Mouse (Mus musculus) midbrain, embryonic 15.5 days (tissue): ENCODE measurements around the gene Amdhd1. TPM values are rescaled to one million over a fixed set of nuclear protein-coding genes. Genes with fewer than 3 reads are reported as not detected.

Experiments
- ATAC-seq: fragments of 200-750 bp; cut with Nextera tagmentation; replicated peaks from 2 replicates; pipeline ENCODE4 v1.8.0; 2017; ENCODE audit warnings: moderate TSS enrichment
- H3K27ac ChIP-seq: fragments of 300-500 bp; sonication (generic); 2 replicates; pipeline ENCODE4 v1.5.1; 2015; ENCODE audit warnings: mild to moderate bottlenecking, inconsistent platforms
- H3K27me3 ChIP-seq: fragments of 300-500 bp; sonication (generic); replicated peaks from 2 replicates; pipeline ENCODE4 v1.6.1; 2015; ENCODE audit warnings: inconsistent platforms
- H3K36me3 ChIP-seq: fragments of 300-500 bp; sonication (generic); replicated peaks from 2 replicates; pipeline ENCODE4 v1.6.1; 2015; ENCODE audit warnings: inconsistent platforms
- H3K4me1 ChIP-seq: fragments of 300-500 bp; sonication (generic); 2 replicates; pipeline ENCODE4 v1.6.1; 2015; ENCODE audit warnings: inconsistent platforms
- H3K4me2 ChIP-seq: fragments of 300-500 bp; sonication (generic); 2 replicates; pipeline ENCODE4 v1.6.1; 2015; ENCODE audit warnings: inconsistent platforms, mild to moderate bottlenecking, moderate library complexity
- H3K4me3 ChIP-seq: fragments of 300-500 bp; sonication (generic); 2 replicates; pipeline ENCODE4 v1.5.1; 2015; ENCODE audit warnings: mild to moderate bottlenecking, inconsistent platforms
- H3K9ac ChIP-seq: fragments of 300-500 bp; sonication (generic); 2 replicates; pipeline ENCODE4 v1.6.1; 2015; ENCODE audit warnings: mild to moderate bottlenecking, inconsistent platforms
- H3K9me3 ChIP-seq: fragments of 300-500 bp; sonication (generic); 2 replicates; pipeline ENCODE4 v1.6.1; 2016; ENCODE audit warnings: inconsistent platforms
- WGBS: fragments of 180-500 bp; shearing (Covaris S2); methylation state at CpG from one replicate; pipeline ENCODE4 v1.1.7; 2015; ENCODE audit warnings: mixed read lengths; 5-methylcytosine and 5-hydroxymethylcytosine counted together
- polyA plus RNA-seq: library from polyadenylated mRNA; unstranded; fragments of >200 nt; fragmentation: Nextera tagmentation; extraction: Ambion mirVana; gene quantifications from 2 replicates; pipeline ENCODE4 v1.2.1, GENCODE M21; 2015

Gene Amdhd1
- polyA plus RNA-seq, 1 experiment from 2014 or later = 0.06 TPM

GRCm38 (mm10) chr10:93520994-93521393 lies 18.8 kb downstream of the Amdhd1 start:
- Histone ChIP-seq H3K9me3 (no peaks in the 10 kb centered on the region), H3K4me1 (no peaks in the 10 kb centered on the region), H3K27ac (no peak overlapping the region), H3K4me3 (no peak overlapping the region), H3K4me2 (no peak overlapping the region), H3K36me3 (no peaks in the 10 kb centered on the region), H3K9ac (no peak overlapping the region), H3K27me3 (no peaks in the 10 kb centered on the region)
- no peak for ATAC-seq
- 70% methylated on average over 4 of the region's 4 CpGs for WGBS

DNA sequence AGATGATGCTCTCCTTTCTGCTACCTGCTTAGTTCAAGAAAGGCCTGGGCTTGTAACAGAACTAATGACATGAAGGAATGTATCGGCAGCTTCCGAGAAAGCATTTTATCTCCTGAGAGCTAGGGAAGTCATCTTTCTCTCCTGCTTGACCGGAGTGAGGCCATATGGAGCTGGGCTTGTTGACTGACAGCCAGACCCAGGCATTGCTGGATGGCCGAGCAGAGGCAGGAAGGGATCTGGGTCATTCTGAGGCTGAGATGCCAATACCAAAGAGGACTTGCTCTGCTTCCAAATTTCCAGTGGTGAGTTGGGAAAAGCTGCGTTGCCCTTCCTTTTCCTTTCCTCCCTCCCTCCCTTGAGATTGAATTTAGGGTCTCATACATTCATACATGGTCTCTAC lies 20.1 kb downstream of the Amdhd1 start:
- WGBS = 92% methylated on average over 5 of the region's 5 CpGs
- no peak for ATAC-seq
- H3K4me1 ChIP-seq = no peaks in the 10 kb centered on the region
- no peak overlapping the region for H3K9ac ChIP-seq
- no peaks in the 10 kb centered on the region for H3K27me3 ChIP-seq
- no peaks in the 10 kb centered on the region for H3K36me3 ChIP-seq
- H3K4me2 ChIP-seq = no peak overlapping the region
- no peak overlapping the region for H3K27ac ChIP-seq
- H3K9me3 ChIP-seq = no peaks in the 10 kb centered on the region
- no peak overlapping the region for H3K4me3 ChIP-seq

DNA sequence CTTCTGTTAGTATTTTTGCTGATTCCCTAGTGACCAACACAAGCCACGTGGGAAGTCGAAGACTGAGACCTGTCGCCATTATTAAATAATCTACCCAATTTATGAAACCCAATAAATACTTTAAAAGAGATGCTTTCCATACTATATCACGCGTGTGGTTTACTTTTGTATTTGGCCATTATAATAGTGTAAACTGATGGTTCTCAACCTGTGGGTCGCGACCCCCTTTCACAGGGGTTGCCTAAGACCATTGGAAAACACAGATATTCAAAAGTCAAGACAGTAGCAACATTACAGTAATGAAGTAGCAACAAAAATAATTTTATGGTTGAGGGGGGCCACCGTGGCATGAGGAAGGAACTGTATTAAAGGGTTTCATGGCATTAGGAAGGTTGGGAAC lies 20.7 kb downstream of the Amdhd1 start:
- no peak overlapping the region for H3K4me3 ChIP-seq
- H3K4me1 ChIP-seq = no peaks in the 10 kb centered on the region
- ATAC-seq = no peak
- H3K9me3 ChIP-seq = no peaks in the 10 kb centered on the region
- H3K27me3 ChIP-seq = no peaks in the 10 kb centered on the region
- no peak overlapping the region for H3K27ac ChIP-seq
- no peak overlapping the region for H3K4me2 ChIP-seq
- no peak overlapping the region for H3K9ac ChIP-seq
- H3K36me3 ChIP-seq = no peaks in the 10 kb centered on the region
- 93% methylated on average over 8 of the region's 8 CpGs for WGBS

GRCm38 (mm10) chr10:93518620-93519019 lies 21.2 kb downstream of the Amdhd1 start:
- H3K4me3 ChIP-seq = no peak overlapping the region
- no peak overlapping the region for H3K27ac ChIP-seq
- no peaks in the 10 kb centered on the region for H3K36me3 ChIP-seq
- no peaks in the 10 kb centered on the region for H3K4me1 ChIP-seq
- H3K27me3 ChIP-seq = no peaks in the 10 kb centered on the region
- no peak overlapping the region for H3K9ac ChIP-seq
- ATAC-seq = no peak
- no peak overlapping the region for H3K4me2 ChIP-seq
- WGBS = 94% methylated on average over 2 of the region's 2 CpGs
- H3K9me3 ChIP-seq = no peaks in the 10 kb centered on the region

DNA sequence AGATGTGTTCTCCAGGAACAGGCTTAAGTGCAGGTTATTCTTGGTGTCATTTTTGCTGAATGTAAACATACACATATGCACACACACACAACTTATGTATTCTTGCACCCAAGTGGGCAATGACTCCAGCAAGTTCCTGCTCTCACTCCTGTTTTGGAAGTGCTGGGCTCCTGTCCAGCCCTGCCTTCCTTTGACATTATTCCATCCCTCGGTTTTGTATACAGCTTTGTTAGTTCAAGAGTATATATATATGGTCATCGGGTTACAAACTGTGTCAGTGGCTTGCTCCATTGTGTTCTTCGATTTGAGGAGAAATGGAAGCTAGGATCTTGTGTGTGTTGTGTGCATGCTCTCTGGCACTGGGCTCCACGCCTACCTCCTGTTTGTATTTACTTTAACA lies 21.6 kb downstream of the Amdhd1 start:
- Histone ChIP-seq H3K9ac (no peak overlapping the region), H3K27me3 (no peaks in the 10 kb centered on the region), H3K4me3 (no peak overlapping the region), H3K4me2 (no peak overlapping the region), H3K27ac (no peak overlapping the region), H3K36me3 (no peaks in the 10 kb centered on the region), H3K9me3 (no peaks in the 10 kb centered on the region), H3K4me1 (no peaks in the 10 kb centered on the region)
- 92% methylated on average over 4 of the region's 4 CpGs for WGBS
- no peak for ATAC-seq

GRCm38 (mm10) chr10:93517754-93518153 lies 22.1 kb downstream of the Amdhd1 start:
- 67% methylated on average over 4 of the region's 4 CpGs for WGBS
- Histone ChIP-seq H3K9ac (no peak overlapping the region), H3K9me3 (no peaks in the 10 kb centered on the region), H3K4me3 (no peak overlapping the region), H3K4me1 (no peaks in the 10 kb centered on the region), H3K27ac (no peak overlapping the region), H3K4me2 (no peak overlapping the region), H3K27me3 (no peaks in the 10 kb centered on the region), H3K36me3 (no peaks in the 10 kb centered on the region)
- ATAC-seq = no peak

GRCm38 (mm10) chr10:93515927-93516326 lies 23.9 kb downstream of the Amdhd1 start:
- Histone ChIP-seq H3K27ac (no peak overlapping the region), H3K4me2 (no peak overlapping the region), H3K4me3 (no peak overlapping the region), H3K36me3 (no peaks in the 10 kb centered on the region), H3K9ac (no peak overlapping the region), H3K4me1 (no peaks in the 10 kb centered on the region), H3K27me3 (no peaks in the 10 kb centered on the region), H3K9me3 (no peaks in the 10 kb centered on the region)
- WGBS = 87% methylated on average over 12 of the region's 12 CpGs
- no peak for ATAC-seq

DNA sequence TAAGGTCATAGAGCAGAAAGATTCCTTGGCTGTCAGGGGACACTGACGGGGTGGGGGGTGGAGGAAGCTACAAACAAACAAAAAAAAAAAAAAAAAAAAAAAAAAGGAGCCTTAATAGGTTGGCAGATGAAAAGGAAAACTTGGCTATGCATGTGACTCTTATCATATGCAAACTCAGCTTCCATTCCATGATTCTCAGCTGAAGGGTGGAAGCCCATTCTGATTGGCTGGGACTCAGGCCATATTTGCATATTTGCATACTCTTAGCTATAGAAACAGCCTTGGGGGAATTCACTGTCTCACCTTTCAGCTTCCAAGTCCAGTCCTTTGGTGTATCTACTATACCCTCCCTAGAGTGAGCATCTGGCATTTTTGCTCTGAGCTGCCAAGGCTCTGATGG lies 24.4 kb downstream of the Amdhd1 start:
- no peak overlapping the region for H3K4me3 ChIP-seq
- H3K4me2 ChIP-seq = no peak overlapping the region
- no peak for ATAC-seq
- H3K9me3 ChIP-seq = no peaks in the 10 kb centered on the region
- no peaks in the 10 kb centered on the region for H3K4me1 ChIP-seq
- H3K9ac ChIP-seq = no peak overlapping the region
- 27% methylated on average over 1 of the region's 1 CpGs for WGBS
- no peak overlapping the region for H3K27ac ChIP-seq
- H3K27me3 ChIP-seq = no peaks in the 10 kb centered on the region
- no peaks in the 10 kb centered on the region for H3K36me3 ChIP-seq

DNA sequence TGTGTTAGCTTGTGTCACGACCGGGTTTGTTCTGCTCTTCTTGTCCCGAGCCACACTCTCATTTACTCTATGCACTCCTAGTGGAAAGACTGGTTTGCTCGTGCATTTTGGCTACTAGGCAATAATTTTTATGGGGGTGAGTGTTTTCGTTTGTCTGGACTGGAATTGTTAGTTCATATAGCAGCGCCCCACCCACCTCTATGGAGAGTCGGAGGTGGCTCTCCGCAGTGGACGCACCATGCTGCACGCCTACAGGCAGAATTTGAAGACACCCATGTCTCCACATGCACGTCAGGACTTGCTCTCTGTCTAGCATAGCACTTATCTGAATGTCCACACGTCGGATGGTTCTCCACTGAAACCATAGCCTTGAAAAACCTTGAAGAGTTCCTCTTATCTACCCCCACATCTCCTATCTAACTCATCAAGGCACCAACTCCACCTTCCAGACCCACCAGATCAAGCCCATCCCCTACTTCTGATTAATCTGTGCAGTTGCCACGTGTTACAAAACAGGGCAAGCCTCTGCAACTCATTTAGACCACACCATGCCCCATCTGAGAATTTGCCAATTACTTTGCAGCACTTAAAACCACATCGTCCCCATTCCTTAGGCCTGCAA lies 30.2 kb downstream of the Amdhd1 start:
- Histone ChIP-seq H3K9me3 (no peaks in the 10 kb centered on the region), H3K4me2 (no peak overlapping the region), H3K36me3 (no peaks in the 10 kb centered on the region), H3K4me1 (no peaks in the 10 kb centered on the region), H3K27me3 (no peaks in the 10 kb centered on the region), H3K9ac (no peak overlapping the region), H3K27ac (no peak overlapping the region), H3K4me3 (no peak overlapping the region)
- 93% methylated on average over 15 of the region's 15 CpGs for WGBS
- ATAC-seq = no peak

- Histone ChIP-seq H3K9me3 (no peaks in the 10 kb centered on the region), H3K36me3 (no peaks in the 10 kb centered on the region), H3K9ac (no peak overlapping the region), H3K27me3 (no peaks in the 10 kb centered on the region), H3K4me3 (no peak overlapping the region), H3K4me1 (no peaks in the 10 kb centered on the region), H3K4me2 (no peak overlapping the region), H3K27ac (no peak overlapping the region)
- WGBS = 70% methylated on average over 7 of the region's 7 CpGs
- ATAC-seq = no peak
Measured at GRCm38 (mm10) chr10:93508383-93508970, 31.4 kb downstream of the Amdhd1 start.

DNA sequence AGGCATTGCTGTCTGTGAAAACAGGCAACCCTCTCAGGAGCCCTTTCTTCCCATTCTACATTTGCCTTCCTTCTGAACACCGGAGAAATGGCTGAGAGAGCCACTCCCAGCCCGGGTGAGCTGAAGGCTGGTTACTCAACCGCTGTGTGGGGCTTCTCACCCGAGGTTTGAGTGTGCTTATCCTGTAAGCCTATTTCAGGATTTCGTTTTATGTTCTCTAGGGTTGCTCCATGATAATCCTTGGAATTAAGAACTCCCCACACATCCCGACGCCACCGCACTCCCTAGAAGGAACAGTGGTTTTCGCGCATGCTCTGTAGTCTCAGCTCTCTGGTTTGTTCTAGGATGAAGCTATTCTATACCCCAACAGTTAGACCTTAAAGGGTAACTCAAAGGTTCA lies 38.5 kb downstream of the Amdhd1 start:
- H3K4me2 ChIP-seq = no peak overlapping the region
- WGBS = 60% methylated on average over 10 of the region's 10 CpGs
- H3K27ac ChIP-seq = no peak overlapping the region
- ATAC-seq = no peak
- H3K4me3 ChIP-seq = no peak overlapping the region
- no peaks in the 10 kb centered on the region for H3K4me1 ChIP-seq
- no peaks in the 10 kb centered on the region for H3K36me3 ChIP-seq
- H3K9me3 ChIP-seq = no peaks in the 10 kb centered on the region
- no peak overlapping the region for H3K9ac ChIP-seq
- H3K27me3 ChIP-seq = no peaks in the 10 kb centered on the region

- Histone ChIP-seq H3K9me3 (no peaks in the 10 kb centered on the region), H3K9ac (no peak overlapping the region), H3K27ac (no peak overlapping the region), H3K36me3 (no peaks in the 10 kb centered on the region), H3K4me1 (no peaks in the 10 kb centered on the region), H3K27me3 (no peaks in the 10 kb centered on the region), H3K4me3 (no peak overlapping the region), H3K4me2 (no peak overlapping the region)
- WGBS = 45% methylated on average over 10 of the region's 10 CpGs
- ATAC-seq = 0 out of 2 replicates have a peak, but pooled peaks have one; percentile 33
Measured at GRCm38 (mm10) chr10:93500864-93501263, 39.0 kb downstream of the Amdhd1 start.

- no peak for ATAC-seq
- Histone ChIP-seq H3K4me2 (no peak overlapping the region), H3K27ac (no peak overlapping the region)
Measured at GRCm38 (mm10) chr10:93490451-93490850, 49.4 kb downstream of the Amdhd1 start.

More at GRCm38 (mm10) chr10:93490451-93490850, 49.4 kb downstream of the Amdhd1 start:
- WGBS = 41% methylated on average over 4 of the region's 4 CpGs
- Histone ChIP-seq H3K4me3 (no peak overlapping the region), H3K4me1 (peaks cover 8% of the 10 kb centered on the region), H3K9ac (no peak overlapping the region), H3K9me3 (no peaks in the 10 kb centered on the region), H3K36me3 (no peaks in the 10 kb centered on the region), H3K27me3 (no peaks in the 10 kb centered on the region)
